Mouse (Mus musculus) liver, embryonic 13.5 days (tissue): Measurements from ENCODE around the gene Kiss1r. TPM values are rescaled to one million over a fixed set of nuclear protein-coding genes. Genes with fewer than 3 reads are reported as not detected.

Source experiments
- ATAC-seq: fragments of 200-750 bp; cut with Nextera tagmentation; 2 replicates; pipeline ENCODE4 v1.8.0; 2017; ENCODE audit warnings: low read depth, mild to moderate bottlenecking, moderate number of reproducible peaks, moderate library complexity
- DNase-seq: peaks from one replicate; pipeline ENCODE4 v3.0.0; 2022
- H3K27ac ChIP-seq: fragments of 300-500 bp; sonication (generic); 2 replicates; pipeline ENCODE4 v1.5.1; 2015; ENCODE audit warnings: moderate library complexity, mild to moderate bottlenecking, inconsistent platforms
- H3K27me3 ChIP-seq: fragments of 300-500 bp; sonication (generic); 2 replicates; pipeline ENCODE4 v1.6.1; 2015; ENCODE audit warnings: mild to moderate bottlenecking, inconsistent platforms
- H3K36me3 ChIP-seq: fragments of 300-500 bp; sonication (generic); 2 replicates; pipeline ENCODE4 v1.6.1; 2015; ENCODE audit warnings: mild to moderate bottlenecking, inconsistent platforms
- H3K4me1 ChIP-seq: fragments of 300-500 bp; sonication (generic); replicated peaks from 2 replicates; pipeline ENCODE4 v1.6.1; 2015; ENCODE audit warnings: inconsistent platforms
- H3K4me2 ChIP-seq: fragments of 300-500 bp; sonication (generic); 2 replicates; pipeline ENCODE4 v1.6.1; 2015; ENCODE audit warnings: inconsistent platforms, mild to moderate bottlenecking, moderate library complexity
- H3K4me3 ChIP-seq: fragments of 300-500 bp; sonication (generic); replicated peaks from 2 replicates; pipeline ENCODE4 v1.5.1; 2015; ENCODE audit warnings: mild to moderate bottlenecking, inconsistent platforms
- H3K9ac ChIP-seq: fragments of 300-500 bp; sonication (generic); 2 replicates; pipeline ENCODE4 v1.6.1; 2015; ENCODE audit warnings: mild to moderate bottlenecking, inconsistent platforms
- H3K9me3 ChIP-seq: fragments of 300-500 bp; sonication (generic); replicated peaks from 2 replicates; pipeline ENCODE4 v1.6.1; 2016; ENCODE audit warnings: inconsistent platforms
- WGBS: fragments of 180-500 bp; shearing (Covaris S2); methylation state at CpG from one replicate; pipeline ENCODE4 v1.1.7; 2015; ENCODE audit not compliant: insufficient replicate concordance; 5-methylcytosine and 5-hydroxymethylcytosine counted together
- polyA plus RNA-seq: library from polyadenylated mRNA; unstranded; fragments of >200 nt; fragmentation: Nextera tagmentation; extraction: Ambion mirVana; gene quantifications from 2 replicates; pipeline ENCODE4 v1.2.1, GENCODE M21; 2015

Gene Kiss1r
- polyA plus RNA-seq, 1 experiment from 2014 or later = 0.28 TPM

DNA sequence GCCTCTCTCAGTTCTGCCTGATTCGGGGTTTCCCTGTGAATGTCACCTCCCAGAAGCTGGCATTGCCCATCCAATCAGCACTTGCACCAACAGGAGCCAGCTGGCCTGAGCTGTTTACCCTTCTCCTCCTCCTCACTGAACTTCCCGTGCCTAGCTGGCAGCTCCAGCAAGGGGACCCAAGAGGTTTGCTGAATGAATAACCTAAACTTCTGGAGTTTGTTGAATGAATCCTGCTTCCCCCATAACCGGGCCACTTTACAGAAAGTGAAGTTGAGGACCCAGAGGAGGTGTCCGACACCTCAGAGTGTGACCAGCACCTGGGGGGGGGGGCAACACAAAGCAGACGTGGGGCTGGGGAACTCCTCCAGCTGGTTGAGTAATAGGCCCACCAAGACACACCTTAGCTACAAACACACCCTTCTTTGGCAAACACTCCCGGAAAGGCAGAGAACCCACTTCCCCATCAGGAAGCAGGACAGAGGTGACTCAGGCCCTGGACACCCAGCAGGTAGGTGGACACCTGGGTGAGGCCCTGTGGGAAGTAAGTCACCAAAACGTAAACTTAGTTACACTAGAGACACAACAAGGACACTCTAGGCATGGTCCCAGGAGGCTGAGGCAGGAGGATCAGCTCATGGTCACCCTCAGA lies 1.7 kb upstream of the Kiss1r start:
- DNase-seq (no peak), ATAC-seq (no peak; the same call in 1 of the 2 replicates)
- no peaks in the 10 kb centered on the region for H3K9me3 ChIP-seq
- H3K27ac ChIP-seq = peak overlapping the region; percentile 94
- peaks cover 23% of the 10 kb centered on the region for H3K36me3 ChIP-seq
- WGBS = 34% methylated on average over 7 of the region's 7 CpGs
- H3K4me3 ChIP-seq = peak overlapping the region; percentile 81
- H3K4me1 ChIP-seq = peaks cover 80% of the 10 kb centered on the region
- H3K9ac ChIP-seq = peak overlapping the region; percentile 93
- H3K4me2 ChIP-seq = peak overlapping the region; percentile 98
- peaks cover 29% of the 10 kb centered on the region for H3K27me3 ChIP-seq

DNA sequence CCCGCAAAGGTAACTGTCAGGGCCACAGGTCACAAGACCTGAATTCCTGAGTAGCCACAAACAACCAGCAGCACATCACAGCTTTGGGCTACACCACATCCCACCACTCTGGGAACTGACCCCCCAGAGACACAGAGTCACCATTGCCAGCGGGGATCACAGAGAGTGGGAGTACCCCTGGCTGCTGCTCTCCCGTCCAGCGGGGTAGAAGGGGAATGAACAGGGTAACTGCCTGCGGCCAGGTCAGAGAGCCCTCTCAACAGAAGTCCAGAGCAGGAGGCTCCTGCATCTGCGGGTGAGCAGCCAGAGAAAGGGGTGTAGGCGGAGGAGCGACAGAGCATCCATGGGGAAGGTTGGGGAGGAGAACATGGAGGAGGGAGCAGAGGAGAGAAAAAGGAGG lies 690 bp upstream of the Kiss1r start:
- Histone ChIP-seq H3K4me3 (peak overlapping the region; percentile 81), H3K27me3 (peaks cover 40% of the 10 kb centered on the region), H3K4me1 (peaks cover 89% of the 10 kb centered on the region), H3K9me3 (no peaks in the 10 kb centered on the region), H3K9ac (peak overlapping the region; percentile 93), H3K36me3 (peaks cover 17% of the 10 kb centered on the region), H3K27ac (peak overlapping the region; percentile 94), H3K4me2 (peak overlapping the region; percentile 98)
- WGBS = 9% methylated on average over 8 of the region's 8 CpGs
- ATAC-seq (no peak), DNase-seq (no peak)

DNA sequence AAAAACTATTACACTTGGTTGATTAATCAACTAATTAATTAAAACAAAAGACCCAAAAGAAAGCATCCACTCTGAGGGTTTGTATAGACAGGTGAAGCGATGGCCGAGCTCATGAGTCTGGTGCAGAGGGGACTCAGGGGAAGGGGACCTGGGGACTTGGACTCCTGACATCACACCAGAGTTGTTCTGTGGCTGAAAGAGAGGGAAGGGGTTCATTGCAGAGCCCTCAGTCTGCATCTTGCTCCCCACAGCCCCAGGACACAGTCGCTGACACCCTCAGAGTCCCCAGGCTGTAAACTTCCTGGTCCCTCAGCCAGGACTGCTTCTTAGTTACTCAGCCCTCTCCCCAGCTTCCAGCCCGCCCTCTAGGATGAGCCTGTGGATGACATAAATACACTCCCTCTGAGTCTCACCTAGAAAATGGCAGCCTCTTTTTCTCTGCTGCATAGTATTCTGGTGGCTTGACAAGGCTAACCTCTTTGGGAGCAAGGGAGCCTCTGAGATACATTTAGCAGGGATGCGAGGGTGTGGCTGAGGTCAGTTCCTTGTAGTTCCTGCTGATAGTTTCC lies 845 bp downstream of the Kiss1r start:
- Histone ChIP-seq H3K9me3 (no peaks in the 10 kb centered on the region), H3K27me3 (peaks cover 55% of the 10 kb centered on the region)
- WGBS = 55% methylated on average over 5 of the region's 5 CpGs

DNA sequence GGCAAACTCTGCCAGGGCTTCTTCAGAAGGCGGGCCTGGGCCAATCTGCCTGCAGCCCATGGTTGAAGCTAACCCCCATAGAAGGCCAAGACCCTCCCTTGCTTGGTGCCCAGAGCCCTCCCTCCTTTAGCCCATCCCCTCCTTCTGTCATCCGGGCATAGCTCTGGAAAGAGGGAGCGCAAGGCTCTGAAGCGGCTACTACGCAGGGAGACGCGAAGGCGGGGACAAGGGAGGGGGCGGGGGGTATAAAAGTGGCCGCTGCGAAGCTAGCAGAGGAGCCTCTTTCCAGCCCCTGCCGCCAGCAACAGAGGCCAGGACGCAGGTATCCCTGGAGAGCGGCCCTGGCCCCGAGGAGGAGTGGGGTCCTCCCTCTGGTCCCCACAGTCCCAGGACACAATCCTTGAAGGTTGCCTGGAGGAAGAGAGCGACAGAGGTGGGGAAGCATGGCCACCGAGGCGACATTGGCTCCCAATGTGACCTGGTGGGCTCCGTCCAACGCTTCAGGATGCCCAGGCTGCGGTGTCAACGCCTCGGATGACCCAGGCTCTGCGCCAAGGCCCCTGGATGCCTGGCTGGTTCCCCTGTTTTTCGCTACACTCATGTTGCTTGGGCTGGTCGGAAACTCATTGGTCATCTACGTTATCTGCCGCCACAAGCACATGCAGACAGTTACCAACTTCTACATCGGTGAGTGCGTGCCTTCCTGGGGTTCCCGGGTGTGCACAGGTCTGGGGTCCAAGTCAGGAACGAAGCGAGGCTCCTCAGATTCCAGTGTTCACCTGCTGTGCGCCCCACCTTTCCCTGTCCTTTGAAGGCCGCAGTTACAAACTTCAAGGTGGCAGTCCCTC lies 1.7 kb downstream of the Kiss1r start:
- DNase-seq (no peak), ATAC-seq (no peak)
- Histone ChIP-seq H3K27me3 (peaks cover 63% of the 10 kb centered on the region), H3K9ac (peak overlapping the region; percentile 35), H3K27ac (no peak overlapping the region), H3K4me1 (peaks cover 82% of the 10 kb centered on the region), H3K4me3 (peak overlapping the region; percentile 25), H3K9me3 (no peaks in the 10 kb centered on the region), H3K36me3 (peaks cover under 1% of the 10 kb centered on the region; the same call in 1 of the 2 replicates), H3K4me2 (peak overlapping the region; percentile 98)
- WGBS = 13% methylated on average over 35 of the region's 35 CpGs

More for the DNA sequence above, 845 bp downstream of the Kiss1r start:
- Histone ChIP-seq H3K36me3 (peaks cover 6% of the 10 kb centered on the region; the same call in 1 of the 2 replicates), H3K4me2 (peak overlapping the region; percentile 98), H3K27ac (peak overlapping the region; percentile 94; the same call in 1 of the 2 replicates), H3K4me3 (peak overlapping the region; percentile 81), H3K4me1 (peaks cover 87% of the 10 kb centered on the region), H3K9ac (peak overlapping the region; percentile 93)
- ATAC-seq = no peak
- no peak for DNase-seq

DNA sequence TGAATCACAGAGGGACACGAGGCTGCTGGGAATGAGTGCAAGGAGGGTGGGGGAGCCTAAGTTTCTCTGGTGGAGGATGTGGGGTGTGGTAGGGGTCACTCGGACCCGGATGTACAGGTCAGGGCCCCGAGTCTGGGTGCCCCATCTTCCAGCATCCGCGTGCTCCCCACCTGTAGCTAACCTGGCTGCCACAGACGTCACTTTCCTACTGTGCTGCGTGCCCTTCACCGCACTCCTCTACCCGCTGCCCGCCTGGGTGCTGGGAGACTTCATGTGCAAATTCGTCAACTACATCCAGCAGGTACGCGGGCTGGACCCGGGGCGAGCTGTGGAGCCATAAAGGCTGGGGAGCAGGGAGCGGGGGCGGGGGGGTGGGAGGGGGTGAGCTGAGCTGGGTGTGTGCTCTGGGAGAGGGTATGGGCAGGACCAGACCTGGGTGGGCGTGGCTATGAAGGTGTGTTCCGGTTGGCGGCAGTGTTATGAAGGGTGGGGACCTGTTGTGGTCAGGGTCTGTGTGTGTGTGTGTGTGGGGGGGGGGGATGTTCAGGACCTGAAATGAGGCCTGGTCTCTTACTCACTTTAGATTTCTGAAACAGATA lies 2.6 kb downstream of the Kiss1r start:
- Histone ChIP-seq H3K9me3 (no peaks in the 10 kb centered on the region), H3K4me1 (peaks cover 74% of the 10 kb centered on the region)
- no peak for ATAC-seq

DNA sequence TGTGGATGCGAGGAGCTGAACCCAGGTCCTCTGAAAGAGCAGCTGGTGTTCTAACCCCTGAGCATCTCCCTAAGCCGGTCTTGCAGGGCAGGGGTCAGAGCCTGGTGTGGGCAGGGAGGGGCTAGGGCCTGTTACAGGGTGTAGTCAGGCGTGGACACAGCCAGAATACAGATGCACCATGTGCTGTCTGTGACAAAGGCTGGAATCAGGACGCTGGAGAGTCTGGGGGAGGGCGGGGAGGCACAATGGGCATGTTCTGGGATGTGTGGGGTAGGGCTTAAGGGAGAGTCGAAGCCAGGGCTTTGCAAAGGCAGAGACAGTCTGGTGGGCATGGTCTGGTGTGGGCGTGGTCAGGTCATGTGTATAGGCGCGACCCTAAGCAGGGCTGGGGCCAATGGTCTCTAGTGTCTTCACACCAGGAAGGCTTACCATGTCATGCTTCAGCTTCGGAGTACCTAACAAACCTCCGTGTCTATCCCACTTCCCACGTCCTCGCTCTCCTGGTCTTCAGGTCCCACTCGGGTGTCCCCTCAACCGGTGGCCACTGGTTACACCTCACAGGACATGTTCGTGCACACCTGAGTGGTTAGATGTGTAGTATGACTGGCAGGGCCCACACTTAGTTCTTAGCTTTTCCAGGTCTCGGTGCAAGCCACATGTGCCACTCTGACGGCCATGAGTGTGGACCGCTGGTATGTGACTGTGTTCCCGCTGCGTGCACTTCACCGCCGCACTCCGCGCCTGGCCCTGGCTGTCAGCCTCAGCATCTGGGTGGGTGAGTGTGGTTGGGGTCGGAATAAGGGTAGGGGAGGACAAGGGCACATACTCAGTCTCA lies 3.5 kb downstream of the Kiss1r start:
- Histone ChIP-seq H3K4me2 (peak overlapping the region; percentile 50; the same call in 1 of the 2 replicates), H3K4me3 (peak overlapping the region; percentile 30; the same call in 1 of the 2 replicates), H3K36me3 (no peaks in the 10 kb centered on the region), H3K4me1 (peaks cover 68% of the 10 kb centered on the region), H3K27me3 (peaks cover 65% of the 10 kb centered on the region), H3K9ac (no peak overlapping the region), H3K27ac (no peak overlapping the region), H3K9me3 (no peaks in the 10 kb centered on the region)
- DNase-seq (no peak), ATAC-seq (no peak)
- 30% methylated on average over 26 of the region's 26 CpGs for whole genome bisulfite sequencing

More for the DNA sequence above, 2.6 kb downstream of the Kiss1r start:
- no peaks in the 10 kb centered on the region for H3K36me3 ChIP-seq
- no peak overlapping the region for H3K9ac ChIP-seq
- no peak overlapping the region for H3K27ac ChIP-seq
- no peak for DNase-seq
- H3K4me3 ChIP-seq = 0 out of 2 replicates have a peak overlapping the region, but pooled peaks have one; percentile 25
- peak overlapping the region; percentile 98; the same call in 1 of the 2 replicates for H3K4me2 ChIP-seq
- H3K27me3 ChIP-seq = peaks cover 65% of the 10 kb centered on the region
- WGBS = 11% methylated on average over 21 of the region's 21 CpGs

DNA sequence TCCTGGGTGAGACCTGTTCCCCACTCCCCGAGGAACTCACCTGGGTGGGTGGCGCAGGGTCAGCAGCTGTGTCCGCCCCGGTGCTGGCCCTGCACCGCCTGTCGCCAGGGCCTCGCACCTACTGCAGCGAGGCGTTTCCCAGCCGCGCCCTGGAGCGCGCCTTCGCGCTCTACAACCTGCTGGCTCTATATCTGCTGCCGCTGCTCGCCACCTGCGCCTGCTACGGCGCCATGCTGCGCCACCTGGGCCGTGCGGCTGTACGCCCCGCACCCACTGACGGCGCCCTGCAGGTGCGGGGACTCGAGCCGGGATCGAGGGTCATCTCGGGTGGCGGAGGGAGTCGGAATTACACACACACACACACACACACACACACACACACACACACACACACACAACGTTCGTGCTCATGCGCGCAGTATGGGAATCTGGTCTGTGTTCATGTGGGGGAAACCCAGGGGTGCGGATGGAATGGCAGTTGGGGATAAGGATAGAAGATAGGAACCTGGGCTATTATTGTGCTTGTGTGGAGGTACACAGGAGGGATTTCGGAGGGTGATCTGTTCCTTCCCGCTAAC lies 4.3 kb downstream of the Kiss1r start, which contains the start of gene R3hdm4:
Gene R3hdm4, minus strand, starts transcription at position 251 of the 578 bp plus-strand sequence.
- H3K4me1 ChIP-seq = peaks cover 67% of the 10 kb centered on the region
- H3K9me3 ChIP-seq = no peaks in the 10 kb centered on the region
- DNase-seq = no peak

DNA sequence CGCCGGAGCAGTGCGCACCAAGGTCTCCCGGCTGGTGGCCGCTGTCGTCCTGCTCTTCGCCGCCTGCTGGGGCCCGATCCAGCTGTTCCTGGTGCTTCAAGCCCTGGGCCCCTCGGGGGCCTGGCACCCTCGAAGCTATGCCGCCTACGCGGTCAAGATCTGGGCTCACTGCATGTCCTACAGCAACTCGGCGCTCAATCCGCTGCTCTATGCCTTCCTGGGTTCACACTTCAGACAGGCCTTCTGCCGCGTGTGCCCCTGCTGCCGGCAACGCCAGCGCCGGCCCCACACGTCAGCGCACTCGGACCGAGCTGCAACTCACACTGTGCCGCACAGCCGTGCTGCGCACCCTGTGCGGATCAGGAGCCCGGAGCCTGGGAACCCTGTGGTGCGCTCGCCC lies 4.8 kb downstream of the Kiss1r start:
- H3K9ac ChIP-seq = 0 out of 2 replicates have a peak overlapping the region, but pooled peaks have one; percentile 17
- H3K36me3 ChIP-seq = no peaks in the 10 kb centered on the region
- peak overlapping the region; percentile 50 for H3K4me2 ChIP-seq
- H3K9me3 ChIP-seq = no peaks in the 10 kb centered on the region
- DNase-seq = no peak
- peak overlapping the region; percentile 30 for H3K4me3 ChIP-seq
- peaks cover 65% of the 10 kb centered on the region for H3K27me3 ChIP-seq
- no peak overlapping the region for H3K27ac ChIP-seq
- peaks cover 69% of the 10 kb centered on the region for H3K4me1 ChIP-seq
- WGBS = 13% methylated on average over 34 of the region's 34 CpGs
- ATAC-seq = no peak

More for the DNA sequence above, 4.3 kb downstream of the Kiss1r start, which contains the start of gene R3hdm4:
- H3K9ac ChIP-seq = 0 out of 2 replicates have a peak within 1 kb of the TSS, but pooled peaks have one; percentile 17
- 12% methylated on average over 40 of the region's 41 CpGs for WGBS
- no peaks in the 10 kb centered on the region for H3K36me3 ChIP-seq
- peaks cover 65% of the 10 kb centered on the region for H3K27me3 ChIP-seq
- peak within 1 kb of the TSS; percentile 50 for H3K4me2 ChIP-seq
- ATAC-seq = no peak
- H3K27ac ChIP-seq = no peak within 1 kb of the TSS
- peak within 1 kb of the TSS; percentile 30 for H3K4me3 ChIP-seq

DNA sequence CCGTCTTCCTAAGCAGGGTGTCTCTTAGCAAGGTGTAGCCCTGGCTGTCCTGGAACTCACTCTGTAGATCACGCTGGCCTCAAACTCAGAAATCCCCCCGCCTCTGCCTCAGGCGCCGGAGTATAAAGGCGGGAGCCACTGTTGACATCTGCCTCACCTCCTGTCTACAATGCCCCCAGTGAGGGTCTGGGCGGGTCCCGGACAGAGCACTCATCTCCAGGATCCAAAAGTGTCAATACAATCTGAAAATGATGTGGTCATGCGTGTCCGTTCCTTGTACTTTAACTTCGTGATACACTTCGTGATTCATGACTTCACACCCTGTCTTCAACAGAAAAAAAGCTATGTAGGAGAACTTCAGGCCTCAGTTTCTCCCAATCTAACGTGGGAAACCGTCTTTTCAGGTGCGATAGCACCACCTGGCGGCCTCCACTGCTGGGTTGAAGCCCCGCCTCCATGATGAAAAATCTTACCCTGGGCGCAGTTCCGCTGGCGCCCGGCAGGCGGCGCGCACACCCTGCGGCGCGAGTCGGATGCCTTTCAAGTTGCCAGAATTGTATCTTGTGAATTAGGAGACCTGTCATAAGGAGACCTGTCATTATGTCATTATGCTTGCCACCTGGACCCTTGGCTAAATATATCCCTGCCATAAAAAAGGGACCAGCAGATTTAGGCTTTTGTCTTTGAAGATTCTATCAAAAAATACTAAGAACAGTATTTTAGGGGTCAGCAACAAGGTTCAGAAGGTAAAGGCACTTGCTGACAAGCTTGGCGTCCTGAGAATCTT lies 8.4 kb downstream of the Kiss1r start:
- Histone ChIP-seq H3K27ac (peak overlapping the region; percentile 88), H3K36me3 (no peaks in the 10 kb centered on the region), H3K4me1 (peaks cover 70% of the 10 kb centered on the region), H3K4me2 (peak overlapping the region; percentile 84), H3K4me3 (0 out of 2 replicates have a peak overlapping the region, but pooled peaks have one; percentile 85), H3K9ac (peak overlapping the region; percentile 84; the same call in 1 of the 2 replicates), H3K9me3 (no peaks in the 10 kb centered on the region), H3K27me3 (peaks cover 34% of the 10 kb centered on the region)
- ATAC-seq = no peak
- peak; percentile 85 for DNase-seq
- WGBS = 14% methylated on average over 29 of the region's 29 CpGs
